Mouse (Mus musculus) liver, adult 10 weeks (tissue): Measurements from ENCODE around the gene Olfr1368. TPM values are rescaled to one million over a fixed set of nuclear protein-coding genes. Genes with fewer than 3 reads are reported as not detected.

ENCODE experiments used
- polyA plus RNA-seq: library from polyadenylated mRNA; stranded (reverse); fragments of 350-450 nt; fragmentation: Illumina TruSeq; extraction: RNeasy Lipid Tissue Mini Kit (QIAGEN cat#74804); gene quantifications from one replicate; pipeline ENCODE4 v1.2.3, GENCODE M21; 2014; ENCODE audit warnings: low read depth, low replicate concordance

Gene Olfr1368
- not detected for polyA plus RNA-seq

DNA sequence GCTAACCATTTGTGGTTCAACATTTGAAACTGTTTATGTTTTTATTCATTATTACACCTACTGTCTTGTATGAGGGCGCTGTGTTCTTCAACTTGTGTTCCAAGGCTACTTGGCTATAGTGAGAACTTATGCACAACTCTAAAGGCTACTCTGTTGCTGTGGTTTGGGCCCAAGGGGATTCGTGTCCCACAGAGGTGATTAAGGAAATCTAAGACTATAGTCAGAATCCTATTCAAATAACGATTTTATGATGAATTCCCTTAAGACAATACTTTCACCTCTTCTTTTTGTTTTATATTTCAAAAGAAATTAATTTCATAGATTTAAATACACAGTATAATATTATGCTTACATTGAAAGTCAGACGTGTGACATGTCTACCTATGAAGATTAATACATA, at the start of gene Olfr1368:
Olfr1368 (minus strand) TSS at position 101 of the 400 bp plus-strand sequence.

DNA sequence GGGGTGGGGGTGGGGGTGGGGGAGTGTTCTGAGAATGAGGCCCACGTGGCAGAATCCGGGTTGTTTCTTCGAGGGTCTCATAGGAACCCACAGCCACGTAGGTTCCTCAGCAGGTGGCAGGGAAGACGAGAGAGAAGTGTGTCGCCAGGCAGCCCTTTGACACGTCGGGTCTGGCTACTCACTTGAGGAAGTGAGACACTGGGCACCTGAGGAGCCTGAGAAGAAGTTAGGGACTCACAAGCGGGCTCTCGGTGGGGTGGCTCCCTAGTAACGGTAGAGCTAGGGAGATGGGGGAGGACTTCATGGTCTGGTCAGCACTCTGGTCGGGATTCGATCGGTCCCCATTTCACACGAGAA, 33.7 kb upstream of the Olfr1368 start, which contains the start of gene Trim27:
Trim27 (plus strand) TSS at position 79 of the 357 bp plus-strand sequence.

DNA sequence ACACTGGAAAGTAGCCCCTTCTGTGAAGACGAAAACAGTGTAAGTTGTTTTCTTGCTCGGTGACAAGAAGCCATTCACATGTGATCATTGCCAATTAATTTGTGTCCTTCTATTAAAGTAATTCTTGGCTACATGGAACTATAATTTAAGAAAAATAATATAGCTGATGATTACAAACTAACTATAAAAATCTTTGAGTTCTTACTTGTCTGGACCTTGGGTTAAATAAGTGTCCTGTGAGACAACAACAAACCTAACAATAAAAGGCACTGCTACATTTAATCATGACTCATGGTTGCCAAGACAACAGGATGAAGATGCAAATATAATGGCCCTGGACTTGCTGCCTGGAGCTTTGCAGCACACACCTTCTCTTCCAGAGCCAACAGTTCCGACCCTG, 16.3 kb downstream of the Olfr1368 start, which contains the start of gene Olfr263:
Olfr263 (plus strand) TSS at position 301 of the 400 bp plus-strand sequence.

GRCm38 (mm10) chr13:21111183-21111582, 34.5 kb downstream of the Olfr1368 start, which contains the start of gene Olfr1369-ps1:
TSS of gene Olfr1369-ps1 (plus strand) at chr13:21111483.

Other genes with a start within 250 kb of the Olfr1368 start
- not detected for gene Olfr1370, start 70.9 kb downstream of the Olfr1368 start, polyA plus RNA-seq
- not detected for gene Olfr1369-ps1, start 34.4 kb downstream of the Olfr1368 start, polyA plus RNA-seq
- gene Olfr263, start 16.2 kb downstream of the Olfr1368 start, polyA plus RNA-seq = not detected
- gene Trim27, start 33.6 kb upstream of the Olfr1368 start, polyA plus RNA-seq = 17.1 TPM
- not detected for gene Gpx5, start 146.9 kb upstream of the Olfr1368 start, polyA plus RNA-seq
- 1.6 TPM for gene Gpx6, start 166.3 kb upstream of the Olfr1368 start, polyA plus RNA-seq
- gene Olfr1367, start 201.0 kb upstream of the Olfr1368 start, polyA plus RNA-seq = not detected
- 8.6 TPM for gene Zscan12, start 217.0 kb upstream of the Olfr1368 start, polyA plus RNA-seq